8 mouse cellular contexts compared by ENCODE assay signal in genomic region chr13:119631482-119632155, GRCm38 (mm10). TPM values are rescaled to one million over a fixed set of nuclear protein-coding genes. Genes with fewer than 3 reads are reported as not detected.
DNase-seq lines count a peak whose midpoint lies in the region; ATAC-seq lines count a peak whose summit lies in the region.

No protein-coding gene starts in this region.

- H3K27ac ChIP-seq in hindbrain, embryonic 14.5 days = 0 out of 2 replicates have a peak overlapping the region, but pooled peaks have one; percentile 26

- peak; percentile 88 for ATAC-seq in activated CD4-positive, CD25-positive, alpha-beta regulatory T cell, adult 4 months
- peak; percentile 97 for ATAC-seq in hindbrain, embryonic 14.5 days (ENCODE audit: low FRiP score)

- no peaks in the 10 kb centered on the region for H3K9me3 ChIP-seq in hindbrain, embryonic 14.5 days (ENCODE audit: control insufficient read depth, low read length)

- H3K36me3 ChIP-seq in hindbrain, embryonic 14.5 days (replicated peaks; ENCODE audit: control insufficient read depth, insufficient read depth) = no peaks in the 10 kb centered on the region

- 5% methylated on average over 29 of the region's 33 CpGs for WGBS in hindbrain, embryonic 14.5 days

- DNase-seq in cerebellum, postnatal 4 days (ENCODE audit: low spot score in 2 of 2) = peak; percentile 53 to 81
- DNase-seq in frontal cortex, postnatal 36 days (ENCODE audit: low spot score in 2 of 2) = peak; percentile 76 to 87
- DNase-seq in hindbrain, embryonic 14.5 days (ENCODE audit: low spot score) = peak; percentile 93
- peak; percentile 55 to 76 for DNase-seq in layer of hippocampus, postnatal 25 days (ENCODE audit: extremely low spot score in 1 of 2, low spot score in 1 of 2)
- DNase-seq in lung, postnatal 10 days = peak; percentile 92
- peak; percentile 81 for DNase-seq in ovary, postnatal 36 days (ENCODE audit: low spot score)
- DNase-seq in thymus, postnatal 25 days = peak; percentile 81

- H3K9ac ChIP-seq in hindbrain, embryonic 14.5 days = peak overlapping the region; percentile 58

- no peaks in the 10 kb centered on the region for H3K4me1 ChIP-seq in hindbrain, embryonic 14.5 days (replicated peaks; ENCODE audit: control insufficient read depth, insufficient read depth, low read length)

- no peaks in the 10 kb centered on the region for H3K27me3 ChIP-seq in hindbrain, embryonic 14.5 days (ENCODE audit: control insufficient read depth, insufficient read depth, low read length)

- H3K4me3 ChIP-seq in hindbrain, embryonic 14.5 days (replicated peaks; ENCODE audit: low read length) = peak overlapping the region; percentile 48

- H3K4me2 ChIP-seq in hindbrain, embryonic 14.5 days (replicated peaks) = peak overlapping the region; percentile 56

RNA-seq across cellular contexts. Expression of gene Ccl28, which starts 8.0 kb away (rescaled TPM):
- under 1 TPM in 1 of 2 experiments, not detected in 1; 0.26 TPM for polyA plus RNA-seq in activated CD4-positive, CD25-positive, alpha-beta regulatory T cell, adult 4 months (2017; shearing (Covaris generic))
- 0.40 and 0.53 TPM in 2 replicates for polyA plus RNA-seq in hindbrain, embryonic 14.5 days (2014; fragmentation: Nextera tagmentation; extraction: Ambion mirVana)
- total RNA-seq in layer of hippocampus, postnatal 25 days (2021) = 1 to 10 TPM; 1.4 to 1.8 TPM

RNA-seq across cellular contexts. Expression of gene Hmgcs1, which starts 58.6 kb away (rescaled TPM):
- 10 to 100 TPM; 51.0 to 58.3 TPM for polyA plus RNA-seq in activated CD4-positive, CD25-positive, alpha-beta regulatory T cell, adult 4 months (2017; shearing (Covaris generic))
- 533 and 643 TPM in 2 replicates for polyA plus RNA-seq in hindbrain, embryonic 14.5 days (2014; fragmentation: Nextera tagmentation; extraction: Ambion mirVana)
- total RNA-seq in layer of hippocampus, postnatal 25 days (2021) = 100 to 1,000 TPM; 267 to 285 TPM

Comparison
In these comparisons a context has a peak if more than half of its experiments do, and no peak if none do; other contexts are left out.
1. Peak in every context shown above with its lines: DNase-seq, ATAC-seq, H3K4me3 ChIP-seq and H3K27ac ChIP-seq.